Mouse (Mus musculus) heart, postnatal 10 days (tissue): ENCODE measurements around the gene Foxf2. TPM values are rescaled to one million over a fixed set of nuclear protein-coding genes. Genes with fewer than 3 reads are reported as not detected.

Source experiments
- DNase-seq, 2 experiments: peaks; one replicate each; pipeline ENCODE4 v3.0.0; 2021
- intact Hi-C: fragments of 180-260 bp; cut with DNase I; formaldehyde crosslinking; loops from one replicate; pipeline ENCODE4 v1.15.1; 2025
- total RNA-seq, 2 experiments: library from RNA; stranded (reverse); gene quantifications; 2 replicates each; pipeline ENCODE4 v1.2.3; 2021

Gene Foxf2
- total RNA-seq = under 1 TPM in 1 of 2 experiments, not detected in 1; 0.10 TPM

DNA sequence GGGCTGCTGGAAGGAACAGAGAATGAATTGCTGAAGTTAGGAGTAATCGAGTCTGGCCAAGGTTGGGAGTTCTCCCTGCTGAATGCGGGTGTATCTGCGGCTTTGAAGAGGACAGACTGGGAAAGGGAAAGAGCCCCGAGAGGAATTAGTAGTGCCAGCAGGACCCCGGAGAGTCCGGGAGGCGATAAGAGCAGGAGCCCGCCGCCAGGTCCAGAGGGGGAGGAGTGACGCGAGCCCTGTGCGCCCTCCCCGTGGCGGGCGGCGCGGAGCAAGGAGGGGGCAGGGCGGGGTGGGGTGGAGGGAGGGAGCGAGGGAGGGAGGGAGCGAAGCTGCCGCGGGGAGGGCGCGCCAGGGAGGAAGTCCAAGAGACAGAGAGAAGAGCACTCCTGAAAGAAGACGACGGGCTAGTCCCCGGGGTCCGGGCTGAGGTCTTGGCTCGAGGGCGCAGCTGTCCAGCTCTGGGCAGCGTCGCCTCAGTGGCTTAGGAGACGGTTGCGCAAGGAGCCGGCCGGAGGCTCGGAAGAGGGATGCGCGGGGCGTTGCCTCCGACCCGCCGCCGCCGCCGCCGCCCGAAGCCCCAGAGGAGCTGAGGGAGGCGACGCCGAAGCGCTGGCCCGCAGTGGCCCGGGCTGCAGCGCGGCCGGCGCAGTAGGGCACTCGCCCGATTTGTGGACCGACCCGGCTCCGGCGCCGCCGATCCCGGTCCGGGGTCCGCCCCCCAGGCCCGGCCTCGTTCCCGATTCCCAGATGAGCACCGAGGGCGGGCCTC lies at the start of gene Foxf2:
Foxf2 (plus strand) TSS at position 484 of the 769 bp plus-strand sequence.
- no peak for DNase-seq
- intact Hi-C loops = loop anchor here (5.0 to 10.0 kb wide), 2 partner anchors 638 to 1061 kb away; no protein-coding TSS in a partner anchor

DNA sequence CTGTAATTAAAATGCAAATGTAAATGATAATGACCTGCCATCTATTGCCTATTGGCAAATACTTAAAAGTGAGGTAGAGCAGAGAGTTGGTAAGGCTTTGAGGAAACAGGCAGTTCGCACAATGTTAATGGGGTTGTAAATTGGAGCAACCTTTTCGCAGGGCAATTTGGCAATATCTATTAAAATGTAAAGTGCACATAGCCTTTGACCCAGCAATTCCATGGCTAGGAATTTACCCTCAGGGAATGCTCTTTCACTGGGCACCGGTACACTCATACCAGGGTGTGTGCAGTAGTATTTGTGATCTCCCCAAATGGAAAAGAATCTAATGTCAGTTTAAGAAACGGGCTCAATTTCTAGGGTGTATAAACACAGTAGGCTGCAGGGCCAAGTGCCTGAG lies 48.9 kb upstream of the Foxf2 start:
- no peak for DNase-seq
- intact Hi-C loops = no loop called here

DNA sequence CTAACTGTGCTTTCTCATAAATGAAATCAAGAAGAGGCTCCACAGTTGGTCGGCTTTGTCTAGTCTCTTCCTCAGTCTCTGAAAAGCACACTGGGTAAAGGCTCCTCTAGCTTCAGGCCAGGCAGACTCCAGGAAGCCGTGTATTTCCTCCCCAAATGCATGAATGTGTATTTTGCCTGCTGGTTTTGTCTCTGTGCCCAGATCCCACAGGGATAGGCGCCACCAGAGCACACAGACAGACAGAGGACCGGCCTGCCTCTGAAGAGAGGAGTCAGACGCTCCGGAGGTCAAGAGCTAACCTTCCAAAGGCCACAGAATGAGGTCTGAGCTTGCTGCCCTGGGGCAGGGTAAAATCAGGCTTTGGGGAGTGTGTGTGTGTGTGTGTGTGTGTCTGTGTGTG lies 48.0 kb upstream of the Foxf2 start:
- DNase-seq = no peak
- intact Hi-C loops = no loop called here

GRCm38 (mm10) chr13:31578389-31578788 lies 47.2 kb upstream of the Foxf2 start:
- DNase-seq = no peak
- intact Hi-C loops = no loop called here

DNA sequence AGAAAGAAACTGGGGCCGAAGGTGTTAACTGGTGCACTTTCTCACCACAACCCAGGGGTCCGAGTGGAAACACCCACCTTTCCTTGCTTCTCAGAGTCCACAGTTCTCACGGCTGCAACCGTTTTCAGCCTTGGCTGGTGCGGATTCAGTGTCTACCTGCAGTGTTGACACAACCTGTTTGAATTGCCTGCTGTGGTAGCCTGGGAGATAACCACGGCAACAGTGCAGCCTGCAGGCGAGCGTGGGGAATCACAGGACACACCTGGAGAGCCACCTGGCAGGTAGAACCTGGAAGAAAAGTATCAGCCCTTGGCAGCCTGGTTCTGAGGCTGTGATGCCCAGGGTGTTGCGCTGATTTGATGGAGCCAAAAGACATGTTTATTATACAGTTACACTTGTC lies 45.8 kb upstream of the Foxf2 start:
- DNase-seq = no peak
- intact Hi-C loops = no loop called here

DNA sequence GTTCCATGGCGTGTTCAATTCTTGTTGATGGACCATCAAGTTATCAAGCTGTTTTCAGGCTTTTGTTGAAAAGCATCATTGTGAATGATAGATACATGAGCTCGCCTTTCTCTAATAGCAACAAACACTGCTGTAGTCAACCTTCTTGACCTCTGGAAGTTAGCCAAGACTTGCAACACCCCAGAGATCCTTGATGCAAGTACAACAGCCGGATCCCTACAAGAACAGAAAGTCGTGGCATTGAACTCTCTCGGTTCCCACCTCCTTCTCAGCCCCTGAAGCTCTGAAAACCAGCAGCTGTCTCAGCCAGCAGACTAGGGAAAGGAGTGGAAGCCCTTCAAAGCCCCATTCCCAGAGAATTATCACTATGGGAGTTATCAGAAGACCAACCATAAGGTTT lies 38.3 kb upstream of the Foxf2 start:
- intact Hi-C loops = no loop called here
- no peak for DNase-seq

- no peak for DNase-seq
- intact Hi-C loops = no loop called here
These were observed 26.0 kb upstream of the Foxf2 start for GRCm38 (mm10) chr13:31599576-31599975.

- intact Hi-C loops = no loop called here
These were observed 21.7 kb upstream of the Foxf2 start for GRCm38 (mm10) chr13:31603964-31604363.

GRCm38 (mm10) chr13:31614724-31615465 lies 10.7 kb upstream of the Foxf2 start:
- intact Hi-C loops = loop anchor here (5.0 kb wide), 2 partner anchors 53 to 713 kb away; no protein-coding TSS in a partner anchor
- DNase-seq = no peak

More at GRCm38 (mm10) chr13:31603964-31604363, 21.7 kb upstream of the Foxf2 start:
- no peak for DNase-seq

GRCm38 (mm10) chr13:31615561-31616165 lies 10.0 kb upstream of the Foxf2 start:
- intact Hi-C loops = loop anchor here (5.0 kb wide), 2 partner anchors 53 to 713 kb away; no protein-coding TSS in a partner anchor
- no peak for DNase-seq

DNA sequence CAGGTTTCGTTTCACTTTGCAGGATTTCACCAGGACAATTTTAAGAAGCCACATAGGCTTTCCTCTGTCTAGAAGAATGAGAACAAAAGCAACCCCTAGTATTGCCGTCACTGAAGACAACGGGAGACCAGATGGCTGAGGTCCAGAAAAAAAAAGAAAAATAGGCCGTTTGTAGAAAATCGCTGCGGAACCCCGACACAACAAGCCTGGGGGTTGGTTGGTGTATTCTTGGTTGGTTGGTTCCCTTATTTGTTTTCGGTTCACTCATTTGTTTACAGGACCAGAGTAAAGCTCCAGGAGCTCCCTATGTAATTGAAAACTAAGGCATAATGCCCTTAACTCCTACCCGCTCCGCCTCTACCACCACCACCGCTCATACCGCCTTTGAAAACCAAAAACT lies 7.6 kb upstream of the Foxf2 start:
- DNase-seq = no peak
- intact Hi-C loops = loop anchor here (1.0 to 5.0 kb wide), 5 partner anchors 56 to 729 kb away; no protein-coding TSS in a partner anchor

DNA sequence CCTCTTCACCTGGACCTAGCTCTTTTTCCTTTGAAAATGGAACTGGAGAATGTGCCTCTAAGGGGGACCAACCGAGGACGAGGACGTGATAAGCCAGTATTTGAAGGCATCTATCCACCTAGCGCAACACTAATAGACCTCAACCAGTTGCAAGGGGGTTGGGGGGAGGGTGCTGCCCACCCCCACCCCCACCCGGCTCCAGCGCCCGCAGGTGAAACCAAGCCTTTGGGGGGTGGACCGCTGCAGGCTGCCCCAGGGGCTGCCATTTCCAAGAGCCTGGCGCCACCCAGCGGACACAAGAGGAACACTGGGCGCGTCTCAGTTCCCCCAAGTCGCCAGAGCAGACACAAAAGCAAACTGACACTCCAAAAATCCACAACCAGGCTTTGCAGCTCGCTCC lies 7.2 kb upstream of the Foxf2 start:
- peak; percentile 64 to 74 for DNase-seq
- intact Hi-C loops = loop anchor here (1.0 to 5.0 kb wide), 5 partner anchors 56 to 730 kb away; no protein-coding TSS in a partner anchor

DNA sequence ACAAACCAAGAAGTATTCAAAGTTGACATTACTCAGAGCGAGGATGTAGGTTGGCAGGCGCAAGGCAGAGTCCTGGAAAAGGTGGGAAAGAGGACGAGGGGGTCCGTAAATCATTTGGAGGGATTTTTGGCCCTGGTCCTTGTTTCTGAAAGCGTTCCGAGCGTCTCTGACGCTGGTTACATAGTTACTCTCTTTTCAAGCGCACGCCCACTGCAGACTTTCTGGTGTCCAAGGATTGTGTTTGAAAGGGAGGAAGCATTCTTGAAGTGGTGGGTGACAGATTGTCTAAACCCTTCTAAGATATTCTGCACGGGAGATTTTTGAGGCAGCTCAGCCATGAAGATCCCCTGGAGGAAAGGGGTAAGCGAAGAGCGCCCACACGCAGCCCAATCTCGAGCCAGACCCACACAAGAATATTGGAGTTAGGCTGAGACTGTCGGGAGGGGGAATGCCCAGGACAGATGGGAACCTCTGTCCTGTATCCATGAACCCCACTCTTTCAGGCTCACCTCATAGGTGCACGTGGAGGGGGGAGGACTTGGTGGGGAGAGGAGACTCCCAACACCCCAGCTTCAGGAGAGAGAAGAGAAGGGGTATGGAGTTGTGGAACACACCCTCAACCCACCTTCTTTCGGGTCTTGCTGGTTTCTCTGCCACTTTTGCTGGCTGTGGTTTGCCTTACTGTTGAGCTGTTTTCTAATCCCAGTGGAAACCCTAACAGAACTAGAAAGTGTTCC lies 6.5 kb upstream of the Foxf2 start:
- intact Hi-C loops = loop anchor here (1.0 to 5.0 kb wide), 5 partner anchors 57 to 730 kb away; no protein-coding TSS in a partner anchor
- DNase-seq = no peak

- intact Hi-C loops = loop anchor here (2.0 to 10.0 kb wide), 5 partner anchors 58 to 1055 kb away; no protein-coding TSS in a partner anchor
- DNase-seq = no peak
These were observed 5.7 kb upstream of the Foxf2 start for GRCm38 (mm10) chr13:31619826-31620498.

GRCm38 (mm10) chr13:31620499-31620847 lies 5.1 kb upstream of the Foxf2 start:
- intact Hi-C loops = loop anchor here (10.0 kb wide), 1 partner anchor 1056 kb away; no protein-coding TSS in a partner anchor
- no peak for DNase-seq

GRCm38 (mm10) chr13:31620937-31621336 lies 4.7 kb upstream of the Foxf2 start:
- intact Hi-C loops = loop anchor here (10.0 kb wide), 1 partner anchor 1056 kb away; no protein-coding TSS in a partner anchor
- no peak for DNase-seq

DNA sequence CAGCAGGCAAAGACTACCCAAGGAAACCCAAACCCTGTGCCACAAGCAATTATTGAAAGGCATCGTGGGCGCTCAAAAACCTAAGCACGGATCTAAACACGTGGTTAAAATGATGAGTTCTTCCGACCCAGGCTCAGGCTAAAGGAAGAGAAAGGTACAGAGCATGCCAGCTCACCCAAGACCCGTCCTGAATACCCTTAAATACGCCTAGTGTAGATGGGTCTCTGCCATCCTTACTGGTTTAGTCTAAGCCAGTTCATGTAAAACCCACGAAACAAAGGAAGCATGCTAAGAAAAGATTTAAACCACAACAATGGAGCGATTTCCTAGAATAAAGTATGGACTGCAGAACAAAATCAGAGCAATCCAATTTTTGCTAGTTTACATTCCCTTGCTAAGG lies 3.9 kb upstream of the Foxf2 start:
- intact Hi-C loops = loop anchor here (10.0 kb wide), 1 partner anchor 1057 kb away; no protein-coding TSS in a partner anchor

DNA sequence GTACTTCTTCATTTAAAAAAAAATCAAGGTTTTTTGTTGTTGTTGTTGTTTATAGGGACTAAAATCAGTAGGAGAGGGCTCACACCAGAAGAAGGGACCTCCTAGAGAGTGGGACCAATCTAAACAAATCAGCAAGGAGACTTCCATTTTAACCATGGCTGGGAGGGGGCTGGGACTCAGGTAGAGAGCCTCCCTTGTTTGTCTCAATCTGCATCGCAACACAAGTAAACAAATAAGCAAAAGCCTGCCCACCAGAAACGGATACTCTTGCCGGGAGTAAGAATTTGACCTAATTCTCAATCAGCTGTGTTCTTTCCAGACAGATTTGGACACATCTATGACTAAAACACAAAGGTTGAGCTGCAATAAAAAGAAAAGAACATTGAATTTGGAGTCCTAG lies 3.2 kb upstream of the Foxf2 start:
- intact Hi-C loops = loop anchor here (10.0 kb wide), 1 partner anchor 1058 kb away; no protein-coding TSS in a partner anchor
- no peak for DNase-seq

More for the DNA sequence above, 3.9 kb upstream of the Foxf2 start:
- DNase-seq = no peak

DNA sequence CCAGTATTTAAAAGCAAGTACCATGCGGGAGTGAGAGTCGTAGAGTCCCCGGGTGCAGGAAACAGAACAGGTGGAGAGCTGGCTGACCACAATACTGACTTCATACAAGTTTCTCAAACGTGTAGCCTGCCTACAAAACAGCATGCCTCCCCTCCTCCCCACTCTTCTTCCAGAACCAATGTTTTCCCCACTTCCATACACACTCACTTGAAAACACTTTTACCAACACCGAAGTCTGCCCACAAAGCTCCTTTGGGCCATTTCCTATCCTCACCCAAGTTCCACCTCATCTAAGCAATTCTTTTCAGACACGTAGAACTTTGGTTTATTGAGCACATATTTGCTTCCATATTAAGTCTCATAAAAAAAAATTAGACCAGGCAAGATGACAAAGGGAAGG lies 2.3 kb upstream of the Foxf2 start:
- no peak for DNase-seq
- intact Hi-C loops = loop anchor here (10.0 kb wide), 1 partner anchor 1058 kb away; no protein-coding TSS in a partner anchor
